Mouse (Mus musculus): ENCODE data around the gene Vamp2. TPM values are rescaled to one million over a fixed set of nuclear protein-coding genes. Genes with fewer than 3 reads are reported as not detected.

The Vamp2 gene
- polyA plus RNA-seq, 1 experiment: 319 TPM

DNA sequence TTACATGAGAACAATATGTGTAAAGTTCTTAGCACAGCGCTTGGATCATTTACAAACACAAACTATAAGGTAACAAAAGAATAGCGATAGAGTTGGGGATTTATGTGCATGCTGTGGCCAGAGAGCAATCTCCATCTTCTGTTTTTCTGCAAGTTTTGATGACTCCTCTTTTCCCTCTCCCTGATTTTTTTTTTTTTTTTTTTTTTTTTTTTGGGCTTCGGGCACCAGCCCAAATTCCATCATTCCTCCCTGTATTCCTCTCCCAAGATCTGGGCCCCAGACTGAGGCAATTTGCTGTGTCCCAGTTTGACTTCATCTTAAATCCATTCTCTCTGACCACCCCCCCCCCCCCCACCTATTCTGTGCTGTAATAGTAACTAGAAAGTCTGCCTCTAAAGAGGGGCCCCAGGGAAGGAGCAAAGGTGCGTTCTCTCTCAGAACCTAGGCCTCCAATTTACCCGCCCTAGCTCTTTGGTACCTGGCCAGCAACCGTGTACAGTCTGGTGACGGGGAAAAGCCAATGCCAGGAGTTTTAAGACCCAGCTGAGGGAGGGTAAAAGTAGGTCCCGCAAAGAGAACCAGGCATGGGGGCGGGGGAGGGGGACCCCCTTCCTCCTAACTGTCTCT lies 8.2 kb downstream of the Vamp2 start:
- TF ChIP-seq POLR2A (IDR thresholded peaks at IDR 0.05; ENCODE audit: borderline replicate concordance, extremely low read depth, insufficient read depth, insufficient read length, poor library complexity, severe bottlenecking) (no peak), CTCF (IDR thresholded peaks at IDR 0.05; ENCODE audit: borderline replicate concordance, extremely low read depth, insufficient read depth, insufficient read length) (no peak)
- DNase-seq (ENCODE audit: low read depth): no peak

DNA sequence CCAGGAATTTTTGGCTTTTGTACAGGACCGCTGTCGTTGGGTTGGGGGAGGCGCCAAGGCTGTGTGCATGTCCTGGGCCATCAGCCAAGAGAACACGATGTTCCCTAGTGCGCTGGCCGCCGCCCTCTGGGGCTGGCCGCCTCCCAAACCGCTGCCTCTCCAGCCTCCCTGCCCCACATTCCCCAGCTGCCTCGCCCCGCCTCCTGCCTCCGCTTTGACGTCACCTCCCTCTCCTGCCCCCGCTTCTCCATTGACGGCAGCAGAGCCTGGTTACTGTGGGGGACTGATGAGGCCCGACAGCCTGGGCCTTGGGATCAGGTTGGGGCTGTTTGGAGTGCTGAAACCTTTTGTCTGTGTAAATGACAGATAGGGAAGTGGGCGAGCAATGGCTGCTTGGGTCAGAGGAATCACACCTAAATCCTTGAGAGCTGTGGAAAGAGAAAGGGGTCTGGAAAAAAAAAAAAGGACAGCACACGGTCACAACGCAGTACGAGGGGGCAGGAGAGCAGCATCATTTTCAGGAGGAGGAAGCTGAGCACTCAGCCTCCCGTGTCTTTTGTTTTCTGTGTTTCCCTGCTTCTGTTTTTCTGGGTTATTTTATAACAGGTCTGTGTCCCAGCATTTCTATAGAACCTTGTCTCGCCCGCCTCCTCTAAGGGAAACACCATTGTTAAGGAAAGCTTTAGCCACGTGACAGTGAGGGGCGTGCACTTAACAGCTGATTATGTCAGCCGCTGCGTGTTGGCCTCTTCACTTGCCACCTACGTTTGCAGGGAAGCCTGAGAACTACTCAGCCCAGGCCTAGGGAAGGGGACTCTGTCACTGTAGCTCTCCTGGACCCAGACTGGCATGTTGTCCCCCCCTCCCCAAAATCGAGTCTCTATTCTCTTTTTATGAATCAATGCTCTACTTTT lies 9.0 kb downstream of the Vamp2 start:
- DNase-seq (ENCODE audit: low read depth): peak; percentile 95
- TF ChIP-seq POLR2A (IDR thresholded peaks at IDR 0.05; ENCODE audit: borderline replicate concordance, extremely low read depth, insufficient read depth, insufficient read length, poor library complexity, severe bottlenecking) (no peak), CTCF (IDR thresholded peaks at IDR 0.05; ENCODE audit: borderline replicate concordance, extremely low read depth, insufficient read depth, insufficient read length) (no peak)

DNA sequence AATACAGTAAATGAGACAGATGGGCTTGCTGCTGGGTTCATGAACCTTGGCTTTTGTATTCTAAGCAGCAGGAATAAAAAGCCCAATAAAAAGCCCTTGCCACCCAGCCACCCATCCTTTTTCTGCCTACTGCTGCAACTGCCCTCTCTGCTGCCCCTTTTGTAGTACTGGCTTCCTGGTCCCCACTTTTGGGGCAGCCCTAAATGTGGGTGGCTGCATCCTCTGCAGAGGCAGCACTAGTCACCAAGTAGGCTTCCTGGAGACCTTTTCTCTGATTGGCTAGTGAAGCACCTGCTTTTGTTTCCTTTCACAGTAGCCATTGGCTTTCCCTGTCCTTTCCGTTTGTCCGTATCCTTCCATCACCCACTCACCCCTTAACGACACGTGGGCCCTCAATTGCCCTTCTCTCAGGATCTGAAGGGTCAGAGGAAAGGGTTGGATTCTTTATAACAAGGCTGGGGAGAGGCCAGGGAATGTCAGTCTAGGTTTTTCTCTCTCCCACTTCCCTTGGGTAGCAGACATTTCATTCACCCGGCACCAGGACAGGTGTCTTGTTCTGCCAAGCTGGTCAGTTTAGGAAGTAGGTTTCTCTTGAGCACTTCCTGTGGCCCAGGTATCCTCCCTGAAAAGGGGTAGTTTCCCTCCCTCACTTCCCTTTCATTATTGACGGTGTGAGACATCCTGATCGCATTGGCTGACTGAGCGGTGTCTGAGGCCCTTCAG lies 9.9 kb downstream of the Vamp2 start:
- no peak for DNase-seq (ENCODE audit: low read depth)
- no peak for TF ChIP-seq CTCF (IDR thresholded peaks at IDR 0.05; ENCODE audit: borderline replicate concordance, extremely low read depth, insufficient read depth, insufficient read length)
- no peak for TF ChIP-seq POLR2A (IDR thresholded peaks at IDR 0.05; ENCODE audit: borderline replicate concordance, extremely low read depth, insufficient read depth, insufficient read length, poor library complexity, severe bottlenecking)

DNA sequence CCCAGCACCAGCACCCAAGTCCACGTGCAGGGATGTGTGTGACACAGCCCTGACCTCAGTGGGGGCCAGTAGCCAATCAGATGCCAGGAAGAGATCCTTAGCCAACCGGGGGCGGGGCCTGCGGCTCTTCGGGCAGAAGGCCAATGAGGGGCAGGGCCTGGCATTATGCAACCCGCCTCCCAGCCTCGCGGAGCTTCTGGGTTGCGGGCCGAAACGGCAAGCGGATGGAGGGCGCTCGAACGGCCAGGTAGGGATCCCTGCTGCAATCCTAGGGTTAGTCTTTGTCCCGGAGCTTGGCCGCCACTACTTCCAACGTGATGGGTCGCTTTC lies 10.4 kb downstream of the Vamp2 start:
- no peak for TF ChIP-seq CTCF (IDR thresholded peaks at IDR 0.05; ENCODE audit: borderline replicate concordance, extremely low read depth, insufficient read depth, insufficient read length)
- peak; percentile 16; the same call in 1 of the 2 replicates for TF ChIP-seq POLR2A (IDR thresholded peaks at IDR 0.05; ENCODE audit: borderline replicate concordance, extremely low read depth, insufficient read depth, insufficient read length, poor library complexity, severe bottlenecking)
- DNase-seq (ENCODE audit: low read depth): peak; percentile 95

DNA sequence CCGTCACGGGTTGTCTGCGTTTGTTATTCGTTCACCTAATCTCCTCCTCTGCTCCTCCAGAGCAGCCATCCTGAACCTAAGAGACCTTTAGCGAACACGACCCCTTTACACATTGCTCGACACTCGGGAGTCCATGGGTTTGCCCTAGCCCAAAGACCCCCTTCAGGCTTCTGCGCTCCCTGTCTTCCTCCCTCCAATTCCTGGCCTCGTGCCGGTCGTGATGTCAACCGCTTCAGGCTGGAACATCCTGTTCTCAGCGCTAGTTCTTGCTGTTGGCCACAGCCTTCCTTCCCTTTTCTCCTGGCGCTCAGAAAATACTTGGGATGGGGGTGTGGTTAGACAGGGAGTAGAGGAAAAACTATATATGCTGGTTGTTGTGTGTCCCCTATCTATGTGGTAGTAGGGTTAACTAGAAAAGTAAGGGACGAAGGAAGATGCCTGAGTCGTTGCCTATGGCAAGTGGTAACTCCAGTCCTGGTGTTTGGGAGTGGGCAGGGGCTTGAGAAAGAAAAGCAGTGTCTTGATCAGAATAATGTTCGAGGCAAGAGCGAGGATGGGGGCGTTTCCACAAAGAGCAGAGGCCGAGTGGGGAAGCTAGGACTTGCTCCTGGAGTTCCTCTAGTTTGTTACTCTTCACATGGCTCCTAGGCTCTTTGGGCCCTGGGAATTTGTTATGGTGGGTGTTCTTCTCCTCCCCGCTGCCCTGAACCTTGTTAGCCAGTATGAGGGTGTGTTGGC lies 11.1 kb downstream of the Vamp2 start:
- DNase-seq (ENCODE audit: low read depth): peak; percentile 69
- no peak for TF ChIP-seq CTCF (IDR thresholded peaks at IDR 0.05; ENCODE audit: borderline replicate concordance, extremely low read depth, insufficient read depth, insufficient read length)
- no peak for TF ChIP-seq POLR2A (IDR thresholded peaks at IDR 0.05; ENCODE audit: borderline replicate concordance, extremely low read depth, insufficient read depth, insufficient read length, poor library complexity, severe bottlenecking)

DNA sequence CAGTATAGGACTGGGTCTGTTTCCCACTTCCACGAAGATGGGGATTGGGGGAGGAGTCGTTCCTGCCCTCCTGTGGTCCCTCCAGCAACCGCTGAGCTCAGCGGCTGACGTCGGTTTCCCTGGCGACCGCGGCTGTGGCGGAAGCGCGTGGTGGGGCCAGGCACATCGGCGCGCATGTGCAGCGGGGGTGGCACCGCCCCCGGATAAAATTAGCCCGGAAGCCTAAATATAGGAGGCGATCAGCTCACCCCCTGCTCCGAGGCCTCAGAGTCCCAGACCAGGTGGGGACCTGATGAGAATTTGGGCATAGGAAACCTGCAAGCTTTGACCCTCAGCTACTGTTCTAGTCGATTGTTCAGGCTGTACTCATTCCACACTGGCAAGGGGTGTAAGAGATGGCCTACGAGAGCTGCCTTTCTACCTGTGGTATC lies 11.6 kb downstream of the Vamp2 start:
- DNase-seq (ENCODE audit: low read depth): peak; percentile 94
- TF ChIP-seq CTCF (IDR thresholded peaks at IDR 0.05; ENCODE audit: borderline replicate concordance, extremely low read depth, insufficient read depth, insufficient read length) (0 out of 2 replicates have a peak, but pooled peaks have one; percentile 6), POLR2A (IDR thresholded peaks at IDR 0.05; ENCODE audit: borderline replicate concordance, extremely low read depth, insufficient read depth, insufficient read length, poor library complexity, severe bottlenecking) (no peak)

DNA sequence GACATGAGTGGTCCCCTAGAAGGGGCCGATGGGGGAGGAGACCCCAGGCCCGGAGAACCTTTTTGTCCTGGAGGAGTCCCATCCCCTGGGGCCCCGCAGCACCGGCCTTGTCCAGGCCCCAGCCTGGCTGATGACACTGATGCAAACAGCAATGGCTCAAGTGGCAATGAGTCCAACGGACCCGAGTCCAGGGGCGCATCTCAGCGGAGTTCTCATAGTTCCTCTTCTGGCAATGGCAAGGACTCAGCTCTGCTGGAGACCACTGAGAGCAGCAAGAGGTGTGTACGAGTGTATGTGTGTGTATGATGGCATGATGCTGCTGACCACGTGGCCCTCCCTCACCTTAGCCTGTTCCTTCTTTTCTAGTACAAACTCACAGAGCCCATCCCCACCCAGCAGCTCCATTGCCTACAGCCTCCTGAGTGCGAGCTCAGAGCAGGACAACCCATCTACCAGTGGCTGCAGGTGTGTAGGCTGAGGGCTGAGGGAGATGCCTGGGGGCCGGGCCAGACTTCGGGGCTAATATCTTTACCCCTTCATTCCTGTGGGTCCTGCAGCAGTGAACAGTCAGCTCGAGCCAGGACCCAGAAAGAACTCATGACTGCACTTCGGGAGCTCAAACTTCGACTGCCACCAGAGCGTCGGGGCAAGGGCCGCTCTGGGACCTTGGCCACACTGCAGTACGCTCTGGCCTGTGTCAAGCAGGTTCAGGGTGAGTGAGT lies 12.5 kb downstream of the Vamp2 start:
- TF ChIP-seq CTCF (IDR thresholded peaks at IDR 0.05; ENCODE audit: borderline replicate concordance, extremely low read depth, insufficient read depth, insufficient read length) (no peak), POLR2A (IDR thresholded peaks at IDR 0.05; ENCODE audit: borderline replicate concordance, extremely low read depth, insufficient read depth, insufficient read length, poor library complexity, severe bottlenecking) (no peak)
- no peak for DNase-seq (ENCODE audit: low read depth)

DNA sequence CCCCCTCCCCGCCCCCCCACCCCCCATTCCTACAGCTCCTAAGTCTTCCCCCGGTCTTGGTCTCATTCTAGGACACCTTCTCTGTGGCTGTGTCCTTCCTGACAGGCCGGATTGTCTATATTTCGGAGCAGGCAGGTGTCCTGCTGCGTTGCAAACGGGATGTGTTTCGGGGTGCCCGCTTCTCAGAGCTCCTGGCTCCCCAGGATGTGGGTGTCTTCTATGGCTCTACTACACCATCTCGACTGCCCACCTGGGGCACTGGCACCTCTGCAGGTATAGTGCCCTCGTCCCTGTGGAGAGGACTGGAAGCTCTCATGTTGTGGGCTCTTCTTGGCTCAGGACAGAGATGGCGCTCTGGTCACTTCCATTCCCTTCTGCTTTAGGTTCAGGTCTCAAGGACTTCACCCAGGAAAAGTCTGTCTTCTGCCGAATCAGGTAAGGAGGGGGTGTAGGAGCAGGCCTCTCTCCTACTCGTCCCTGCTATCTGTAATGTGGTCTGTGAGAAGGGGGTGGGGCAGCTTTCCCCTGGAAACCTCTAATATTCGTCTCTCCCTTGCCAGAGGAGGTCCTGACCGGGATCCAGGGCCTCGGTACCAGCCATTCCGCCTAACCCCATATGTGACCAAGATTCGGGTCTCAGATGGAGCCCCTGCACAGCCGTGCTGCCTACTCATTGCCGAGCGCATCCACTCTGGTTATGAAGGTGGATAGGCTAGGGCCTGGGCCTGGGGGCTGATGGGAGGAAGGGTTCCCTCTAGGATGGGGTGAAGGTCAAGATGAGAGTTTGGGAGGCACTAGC lies 13.5 kb downstream of the Vamp2 start:
- DNase-seq (ENCODE audit: low read depth): no peak
- no peak for TF ChIP-seq POLR2A (IDR thresholded peaks at IDR 0.05; ENCODE audit: borderline replicate concordance, extremely low read depth, insufficient read depth, insufficient read length, poor library complexity, severe bottlenecking)
- TF ChIP-seq CTCF (IDR thresholded peaks at IDR 0.05; ENCODE audit: borderline replicate concordance, extremely low read depth, insufficient read depth, insufficient read length): no peak

DNA sequence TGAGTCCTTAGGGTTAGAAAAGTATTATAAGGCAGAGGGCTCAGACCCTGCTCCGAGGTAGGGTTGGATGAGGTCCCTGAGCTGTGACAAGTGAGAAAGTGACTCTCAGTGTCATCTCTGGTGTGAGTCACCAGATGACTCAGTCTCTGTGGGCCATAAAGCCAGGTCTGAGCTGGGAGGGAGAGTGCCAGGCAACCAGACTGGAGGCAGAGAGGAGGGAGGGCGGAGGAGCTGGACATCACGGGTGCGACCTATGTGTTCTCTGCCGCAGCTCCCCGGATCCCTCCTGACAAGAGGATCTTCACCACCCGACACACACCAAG lies 14.1 kb downstream of the Vamp2 start:
- DNase-seq (ENCODE audit: low read depth): no peak
- TF ChIP-seq CTCF (IDR thresholded peaks at IDR 0.05; ENCODE audit: borderline replicate concordance, extremely low read depth, insufficient read depth, insufficient read length) (no peak), POLR2A (IDR thresholded peaks at IDR 0.05; ENCODE audit: borderline replicate concordance, extremely low read depth, insufficient read depth, insufficient read length, poor library complexity, severe bottlenecking) (no peak)

DNA sequence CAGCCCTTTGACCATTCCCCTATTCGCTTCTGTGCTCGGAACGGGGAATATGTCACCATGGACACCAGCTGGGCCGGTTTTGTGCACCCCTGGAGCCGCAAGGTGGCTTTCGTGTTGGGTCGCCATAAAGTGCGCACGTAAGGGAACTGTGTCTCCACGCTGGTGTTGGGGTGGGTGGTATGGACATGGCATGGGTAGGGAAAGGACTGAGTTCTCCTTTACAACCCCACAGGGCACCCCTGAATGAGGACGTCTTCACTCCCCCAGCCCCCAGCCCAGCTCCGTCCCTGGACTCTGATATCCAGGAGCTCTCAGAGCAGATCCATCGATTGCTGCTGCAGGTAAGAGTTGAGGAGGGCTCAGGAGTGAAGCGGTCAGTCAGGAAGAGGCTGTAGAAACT lies 14.8 kb downstream of the Vamp2 start:
- DNase-seq (ENCODE audit: low read depth): no peak

More for the DNA sequence above, 14.8 kb downstream of the Vamp2 start:
- no peak for TF ChIP-seq CTCF (IDR thresholded peaks at IDR 0.05; ENCODE audit: borderline replicate concordance, extremely low read depth, insufficient read depth, insufficient read length)
- no peak for TF ChIP-seq POLR2A (IDR thresholded peaks at IDR 0.05; ENCODE audit: borderline replicate concordance, extremely low read depth, insufficient read depth, insufficient read length, poor library complexity, severe bottlenecking)
